Mouse (Mus musculus): ENCODE measurements around the gene 1700037H04Rik. TPM values are rescaled to one million over a fixed set of nuclear protein-coding genes. Genes with fewer than 3 reads are reported as not detected.

Gene 1700037H04Rik
- 53.6 and 55.6 TPM in 2 replicates for polyA plus RNA-seq (2012; ENCODE audit: insufficient read depth, insufficient read length, missing spikeins)

DNA sequence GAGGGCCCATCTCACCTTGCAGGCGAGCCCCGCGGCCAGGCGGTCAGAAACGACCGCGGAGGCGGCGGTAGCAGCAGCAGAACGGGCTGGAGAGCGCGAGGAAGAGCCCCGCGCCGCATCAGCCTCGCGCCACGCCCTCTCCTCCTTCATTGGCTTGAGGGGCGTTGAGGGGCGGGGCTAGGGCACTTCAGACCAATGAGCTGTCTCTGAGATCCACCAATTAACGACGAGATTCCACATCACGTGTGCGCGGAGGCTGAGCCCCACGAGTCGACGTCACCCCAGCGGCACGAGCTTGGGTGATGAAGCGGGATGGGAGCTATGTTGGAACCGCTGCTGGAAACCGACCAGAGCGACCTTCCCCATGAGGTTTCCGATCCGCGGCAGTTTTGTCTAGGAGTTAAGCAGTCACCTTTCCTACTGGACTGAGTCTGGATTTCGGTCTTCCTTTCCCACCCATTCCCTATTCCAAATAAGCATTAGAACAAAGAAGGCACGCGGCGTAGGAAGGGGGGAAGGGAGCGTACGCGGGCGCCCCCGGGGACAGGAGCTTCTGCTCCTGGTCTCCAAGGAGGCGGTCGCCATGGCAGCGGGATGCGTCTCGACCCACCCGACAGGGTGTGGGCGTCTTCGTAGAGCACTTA lies at the start of gene 1700037H04Rik:
1700037H04Rik (minus strand) TSS at position 144 of the 644 bp plus-strand sequence.
- Histone ChIP-seq H3K27ac (ENCODE audit: insufficient read depth, low read depth, low read length) (peak within 1 kb of the TSS; percentile 54), H3K4me3 (ENCODE audit: insufficient read depth, low read length) (peak within 1 kb of the TSS; percentile 70), H3K4me1 (ENCODE audit: control insufficient read depth, insufficient read depth, low read length) (peaks cover 6% of the 10 kb centered on the region)
- TF ChIP-seq CTCF (IDR thresholded peaks at IDR 0.05; ENCODE audit: low read depth, low read length) (no peak), POLR2A (IDR thresholded peaks at IDR 0.05; ENCODE audit: borderline replicate concordance, low read depth, low read length) (no peak)

DNA sequence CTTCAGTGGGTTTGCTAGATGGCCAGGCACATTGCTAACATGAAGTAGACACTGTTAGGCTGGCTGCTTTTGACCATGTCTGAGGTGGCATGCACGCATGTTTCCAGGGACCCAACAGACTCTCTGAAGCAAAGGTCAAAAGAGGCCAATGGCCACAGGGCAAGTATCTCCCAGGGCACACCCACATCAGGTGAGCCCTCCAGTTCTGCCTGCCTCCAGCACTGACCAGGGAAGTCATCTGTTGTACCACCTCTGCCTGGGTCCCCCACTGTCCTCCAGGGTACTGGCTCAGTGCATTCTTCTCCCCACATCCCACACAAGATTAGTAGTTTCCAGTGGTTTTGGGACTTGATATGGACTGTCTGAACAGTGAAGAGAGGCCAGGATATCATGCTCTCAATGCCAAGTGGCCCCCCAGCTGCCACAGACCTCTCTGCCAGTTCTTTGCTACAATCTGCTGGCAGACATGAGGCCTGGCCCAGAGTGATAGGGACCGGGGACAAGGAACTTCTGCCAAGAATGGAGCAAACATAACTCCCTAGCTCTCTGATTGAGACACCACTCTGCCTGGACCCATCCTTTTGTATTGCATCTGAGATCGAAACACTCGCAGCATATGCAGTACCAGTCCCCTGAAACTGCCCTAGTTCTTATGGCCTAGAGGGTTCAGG lies 49.4 kb upstream of the 1700037H04Rik start:
- Histone ChIP-seq H3K4me3 (ENCODE audit: insufficient read depth, low read length) (peak overlapping the region; percentile 62), H3K4me1 (ENCODE audit: control insufficient read depth, insufficient read depth, low read length) (peaks cover 52% of the 10 kb centered on the region), H3K27ac (ENCODE audit: insufficient read depth, low read depth, low read length) (peak overlapping the region; percentile 93)
- TF ChIP-seq CTCF (IDR thresholded peaks at IDR 0.05; ENCODE audit: low read depth, low read length) (no peak), POLR2A (IDR thresholded peaks at IDR 0.05; ENCODE audit: borderline replicate concordance, low read depth, low read length) (no peak)

GRCm38 (mm10) chr2:131208356-131208755 lies 48.5 kb upstream of the 1700037H04Rik start:
- no peak overlapping the region for H3K27ac ChIP-seq (ENCODE audit: insufficient read depth, low read depth, low read length)
- TF ChIP-seq POLR2A (IDR thresholded peaks at IDR 0.05; ENCODE audit: borderline replicate concordance, low read depth, low read length) (no peak), CTCF (IDR thresholded peaks at IDR 0.05; ENCODE audit: low read depth, low read length) (no peak)
- H3K4me1 ChIP-seq (ENCODE audit: control insufficient read depth, insufficient read depth, low read length) = peaks cover 60% of the 10 kb centered on the region
- no peak overlapping the region for H3K4me3 ChIP-seq (ENCODE audit: insufficient read depth, low read length)

DNA sequence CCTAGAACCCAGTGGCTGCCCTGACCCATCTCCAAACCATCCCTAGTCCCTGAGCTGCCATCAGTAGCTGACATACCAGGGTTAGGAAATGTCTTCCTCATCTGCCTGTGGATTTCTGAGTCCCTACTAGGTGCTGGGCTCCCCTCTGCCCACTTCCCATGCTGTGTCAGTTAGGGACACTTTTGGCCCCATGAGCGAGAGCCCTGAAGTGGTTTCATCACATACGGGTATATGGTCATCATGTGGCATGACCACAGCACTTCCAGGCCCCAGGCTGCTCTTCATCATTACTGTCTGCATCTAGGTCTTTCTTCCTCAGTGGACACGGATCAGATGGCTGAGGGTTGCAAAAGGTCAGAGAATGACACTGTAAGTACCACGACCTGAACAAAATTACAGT lies 46.9 kb upstream of the 1700037H04Rik start, which contains the start of gene Ap5s1:
Ap5s1 (plus strand) TSS at position 301 of the 400 bp plus-strand sequence.
- Histone ChIP-seq H3K4me1 (ENCODE audit: control insufficient read depth, insufficient read depth, low read length) (peaks cover 65% of the 10 kb centered on the region), H3K27ac (ENCODE audit: insufficient read depth, low read depth, low read length) (peak within 1 kb of the TSS; percentile 24)

DNA sequence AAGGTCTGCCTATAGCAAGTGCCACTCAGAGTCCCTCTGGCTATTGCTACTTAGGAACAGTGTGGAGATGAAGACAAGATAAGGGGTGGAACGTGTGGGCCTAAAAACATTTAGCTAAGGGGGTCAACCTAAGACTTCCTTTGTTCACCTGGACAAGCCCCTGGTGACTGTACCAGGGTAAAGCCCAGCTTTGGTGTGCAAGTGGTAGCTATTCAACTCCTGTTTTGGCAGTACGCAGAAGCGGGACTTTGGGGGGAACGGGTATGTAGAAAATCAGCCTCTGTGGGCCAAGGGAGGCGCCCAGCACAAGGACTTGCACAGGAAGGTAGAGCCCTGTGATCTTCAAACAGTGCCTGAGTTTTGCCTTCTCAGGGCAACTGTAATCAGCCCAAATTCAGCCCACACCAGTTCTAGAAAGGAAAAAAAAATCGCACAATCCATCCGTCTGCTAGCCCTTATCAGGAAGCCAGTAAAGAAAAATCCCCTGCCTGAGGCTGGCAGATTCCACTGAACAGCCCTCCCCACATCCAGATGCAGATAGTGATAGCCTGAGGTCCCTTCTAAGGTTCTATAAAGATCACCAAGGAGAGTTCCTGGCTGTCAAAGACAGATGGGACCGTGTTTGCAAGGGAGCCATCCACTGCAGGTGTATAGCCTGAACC lies 45.8 kb upstream of the 1700037H04Rik start:
- H3K4me3 ChIP-seq (ENCODE audit: insufficient read depth, low read length) = no peak overlapping the region

More for the DNA sequence above, 46.9 kb upstream of the 1700037H04Rik start, which contains the start of gene Ap5s1:
- no peak within 1 kb of the TSS for H3K4me3 ChIP-seq (ENCODE audit: insufficient read depth, low read length)
- no peak for TF ChIP-seq POLR2A (IDR thresholded peaks at IDR 0.05; ENCODE audit: borderline replicate concordance, low read depth, low read length)
- TF ChIP-seq CTCF (IDR thresholded peaks at IDR 0.05; ENCODE audit: low read depth, low read length) = no peak

DNA sequence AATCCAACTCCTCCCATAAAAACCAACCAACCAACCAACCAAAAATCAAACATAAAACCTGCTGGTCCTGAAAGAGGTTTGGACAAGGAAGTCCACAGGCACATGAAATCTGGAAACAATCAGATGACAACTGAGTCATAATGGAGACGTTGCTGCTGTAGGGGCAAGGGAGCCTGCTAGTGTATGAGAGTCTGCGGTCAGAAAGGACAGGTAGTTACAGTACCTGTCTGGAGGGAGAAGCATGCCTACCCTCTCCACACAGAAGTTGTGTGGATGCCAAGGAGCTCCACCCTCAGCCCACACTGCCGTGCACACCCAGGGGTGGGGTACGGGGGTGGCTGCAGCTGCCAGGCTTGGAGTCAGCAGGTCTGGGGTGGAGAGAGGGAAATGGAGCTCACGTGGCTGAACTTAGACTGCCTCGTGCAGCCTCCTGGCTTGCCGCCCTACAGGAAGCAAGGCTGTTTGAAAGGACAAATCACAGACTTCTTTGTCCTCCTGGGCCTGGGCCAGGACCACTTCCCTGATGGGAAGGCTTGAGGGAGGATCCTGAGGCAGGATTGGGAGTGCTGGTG lies 44.6 kb upstream of the 1700037H04Rik start:
- H3K27ac ChIP-seq (ENCODE audit: insufficient read depth, low read depth, low read length) = peak overlapping the region; percentile 98
- TF ChIP-seq CTCF (IDR thresholded peaks at IDR 0.05; ENCODE audit: low read depth, low read length) (no peak), POLR2A (IDR thresholded peaks at IDR 0.05; ENCODE audit: borderline replicate concordance, low read depth, low read length) (no peak)
- peaks cover 58% of the 10 kb centered on the region for H3K4me1 ChIP-seq (ENCODE audit: control insufficient read depth, insufficient read depth, low read length)
- peak overlapping the region; percentile 51 for H3K4me3 ChIP-seq (ENCODE audit: insufficient read depth, low read length)

More for the DNA sequence above, 45.8 kb upstream of the 1700037H04Rik start:
- peak overlapping the region; percentile 98 for H3K27ac ChIP-seq (ENCODE audit: insufficient read depth, low read depth, low read length)
- TF ChIP-seq CTCF (IDR thresholded peaks at IDR 0.05; ENCODE audit: low read depth, low read length) (no peak), POLR2A (IDR thresholded peaks at IDR 0.05; ENCODE audit: borderline replicate concordance, low read depth, low read length) (no peak)
- H3K4me1 ChIP-seq (ENCODE audit: control insufficient read depth, insufficient read depth, low read length) = peaks cover 61% of the 10 kb centered on the region

GRCm38 (mm10) chr2:131203816-131204409 lies 44.0 kb upstream of the 1700037H04Rik start:
- Histone ChIP-seq H3K27ac (ENCODE audit: insufficient read depth, low read depth, low read length) (peak overlapping the region; percentile 98), H3K4me1 (ENCODE audit: control insufficient read depth, insufficient read depth, low read length) (peaks cover 52% of the 10 kb centered on the region), H3K4me3 (ENCODE audit: insufficient read depth, low read length) (peak overlapping the region; percentile 25)
- TF ChIP-seq CTCF (IDR thresholded peaks at IDR 0.05; ENCODE audit: low read depth, low read length) (no peak), POLR2A (IDR thresholded peaks at IDR 0.05; ENCODE audit: borderline replicate concordance, low read depth, low read length) (no peak)

- no peak for TF ChIP-seq CTCF (IDR thresholded peaks at IDR 0.05; ENCODE audit: low read depth, low read length)
- TF ChIP-seq POLR2A (IDR thresholded peaks at IDR 0.05; ENCODE audit: borderline replicate concordance, low read depth, low read length) = no peak
- Histone ChIP-seq H3K27ac (ENCODE audit: insufficient read depth, low read depth, low read length) (no peak overlapping the region), H3K4me1 (ENCODE audit: control insufficient read depth, insufficient read depth, low read length) (peaks cover 42% of the 10 kb centered on the region), H3K4me3 (ENCODE audit: insufficient read depth, low read length) (no peak overlapping the region)
Observed at GRCm38 (mm10) chr2:131201262-131201661, 41.4 kb upstream of the 1700037H04Rik start.

- TF ChIP-seq POLR2A (IDR thresholded peaks at IDR 0.05; ENCODE audit: borderline replicate concordance, low read depth, low read length) (no peak), CTCF (IDR thresholded peaks at IDR 0.05; ENCODE audit: low read depth, low read length) (no peak)
- Histone ChIP-seq H3K4me1 (ENCODE audit: control insufficient read depth, insufficient read depth, low read length) (peaks cover 36% of the 10 kb centered on the region), H3K4me3 (ENCODE audit: insufficient read depth, low read length) (no peak overlapping the region), H3K27ac (ENCODE audit: insufficient read depth, low read depth, low read length) (no peak overlapping the region)
Observed at GRCm38 (mm10) chr2:131200710-131201109, 40.8 kb upstream of the 1700037H04Rik start.
